Mouse (Mus musculus): ENCODE measurements around the gene Fam192a.

Fam192a gene

DNA sequence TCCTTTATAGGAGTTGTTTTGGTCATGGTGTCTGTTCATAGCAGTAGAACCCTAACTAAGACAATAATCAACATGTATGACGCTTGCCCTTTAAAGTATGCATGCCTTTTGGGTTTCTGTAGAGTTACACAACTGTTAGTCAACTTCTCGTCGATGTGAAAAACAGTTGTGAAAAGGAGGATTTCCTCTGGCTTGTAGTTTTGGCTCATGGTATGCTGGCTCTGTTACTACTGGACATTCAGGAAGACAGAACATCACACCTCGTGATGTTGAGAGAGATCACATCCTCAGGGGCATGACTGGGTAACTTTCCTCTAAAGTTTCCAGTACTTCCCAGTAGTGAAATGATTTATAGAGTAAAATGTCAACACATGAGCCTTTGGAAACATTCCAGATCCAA, 71.2 kb downstream of the Fam192a start:
- DNase-seq: no peak

DNA sequence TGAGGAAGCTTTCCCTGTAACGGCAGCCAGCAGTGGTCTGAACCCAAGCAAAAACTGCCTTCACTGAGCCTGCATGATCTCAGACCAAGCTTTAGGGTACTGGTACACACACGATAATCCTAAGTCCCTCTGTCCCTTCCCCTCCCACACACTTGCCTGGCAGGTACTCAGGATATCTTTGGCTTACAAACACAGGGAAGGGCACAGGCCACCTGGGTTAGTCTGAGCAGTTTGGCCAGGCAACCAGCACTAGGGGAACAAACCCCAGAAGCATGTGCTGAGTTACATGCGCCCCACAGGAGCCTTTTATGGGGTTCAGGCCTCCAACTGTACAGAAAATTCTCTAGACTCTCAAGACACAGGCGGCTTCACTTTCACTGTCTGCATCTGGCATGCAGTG, 71.9 kb downstream of the Fam192a start:
- DNase-seq: no peak

GRCm38 (mm10) chr8:94528245-94528644, 73.6 kb downstream of the Fam192a start:
- DNase-seq: peak; percentile 22

- no peak for DNase-seq
These were observed 74.6 kb downstream of the Fam192a start for GRCm38 (mm10) chr8:94527178-94527577.

DNA sequence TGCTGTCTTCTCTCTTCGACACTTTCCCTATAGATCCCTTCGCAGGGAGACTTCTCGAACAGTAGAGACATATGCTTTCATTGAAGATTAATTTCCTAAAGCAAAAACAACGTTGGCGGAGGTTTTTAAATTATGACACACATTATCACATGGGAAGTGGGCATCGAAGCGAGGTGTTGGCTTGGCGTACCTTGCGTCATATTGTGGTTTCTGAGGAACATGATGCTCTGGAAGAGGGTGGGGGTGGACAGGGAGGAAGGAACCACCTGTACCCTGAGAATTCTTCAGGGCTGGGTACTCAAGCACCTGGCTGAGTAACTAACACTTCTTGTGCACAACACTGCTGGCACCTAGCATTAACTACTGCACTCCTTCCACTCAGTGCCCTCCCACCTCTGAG, 77.2 kb downstream of the Fam192a start:
- DNase-seq: no peak
